Mouse (Mus musculus): ENCODE measurements around the gene Slc5a3. TPM values are rescaled to one million over a fixed set of nuclear protein-coding genes. Genes with fewer than 3 reads are reported as not detected.

The Slc5a3 gene
- total and polyA plus RNA-seq, 3 experiments = 1.7 to 4.1 (median 2.2) TPM

DNA sequence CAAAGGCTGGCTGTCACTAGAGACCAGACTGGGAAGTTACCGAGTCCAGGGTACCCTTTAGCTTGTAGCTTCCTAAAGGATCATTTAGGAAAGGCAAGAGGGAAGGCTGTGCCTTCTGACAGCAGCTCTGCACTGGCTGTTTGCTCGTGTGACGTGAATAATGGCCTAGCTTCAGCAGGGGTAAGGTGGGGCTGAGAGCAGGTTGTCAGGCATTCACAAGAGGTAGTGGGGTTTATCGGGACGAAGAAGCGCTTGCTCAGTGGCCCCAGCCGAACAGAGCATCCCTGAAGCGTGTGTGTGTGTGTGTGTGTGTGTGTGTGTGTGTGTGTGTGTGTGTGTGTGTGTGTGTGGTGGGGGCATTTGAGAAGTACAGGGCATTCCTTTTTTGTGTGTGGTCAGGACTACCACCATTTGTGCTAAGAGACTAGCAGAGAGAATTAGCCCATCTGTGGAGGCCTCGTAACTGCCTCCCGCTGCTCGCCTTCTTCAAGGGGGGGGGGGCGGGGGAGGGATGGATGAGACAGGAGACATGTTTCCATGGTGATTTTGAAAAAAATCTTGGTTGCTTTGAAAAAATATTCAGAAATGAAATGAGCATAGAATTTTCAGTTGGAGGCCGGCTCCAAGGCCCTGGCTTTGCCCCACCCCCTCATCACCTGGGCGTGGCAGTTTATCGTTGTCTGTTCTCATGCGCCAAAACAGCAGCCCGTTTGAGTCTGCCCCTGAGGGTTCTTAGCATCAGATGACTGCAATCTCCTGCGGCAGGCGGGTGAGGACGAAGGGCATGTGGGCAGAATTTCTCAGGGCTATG is 57.7 kb downstream of the Slc5a3 start:
- no peak overlapping the region for H3K9ac ChIP-seq (ENCODE audit: insufficient read depth, low read depth)
- H3K27me3 ChIP-seq (replicated peaks) = no peaks in the 10 kb centered on the region
- dilution Hi-C loops (cut with MboI; ENCODE audit: extremely low pct_ligation_motif_present, extremely low pct_unique_long_range_greater_than_20kb, low sequenced_read_pairs) (no loop called here), in situ Hi-C loops (cut with MboI; ENCODE audit: low pct_ligation_motif_present, low pct_unique_long_range_greater_than_20kb, low sequenced_read_pairs) (no loop called here)
- no peak overlapping the region for H3K27ac ChIP-seq (ENCODE audit: insufficient read depth, low read depth)
- H3K9me3 ChIP-seq (replicated peaks; ENCODE audit: low read length) = no peaks in the 10 kb centered on the region
- DNase-seq (ENCODE audit: extremely low read depth) = no peak
- no peak overlapping the region for H3K4me3 ChIP-seq (replicated peaks in 1 of 3; ENCODE audit: low read depth in 2 of 3, low read length in 2 of 3, poor library complexity in 1 of 3)
- H3K36me3 ChIP-seq (replicated peaks in 1 of 2; ENCODE audit: control insufficient read depth in 1 of 2, insufficient read depth in 1 of 2, low read length in 1 of 2) = peaks cover 3 to 30% of the 10 kb centered on the region in 2 experiments
- TF ChIP-seq NRF1 (IDR thresholded peaks at IDR 0.05; ENCODE audit: low read depth, low read length) (no peak), ZKSCAN1 (IDR thresholded peaks at IDR 0.05; ENCODE audit: borderline replicate concordance, low read depth, low read length) (no peak)
- peaks cover 0 to 8% of the 10 kb centered on the region in 2 experiments; a peak in 1 of 4 replicates for H3K4me1 ChIP-seq (ENCODE audit: control insufficient read depth in 1 of 2, insufficient read depth in 2 of 2)
- no peak overlapping the region for H3K4me2 ChIP-seq (ENCODE audit: insufficient read depth, low read depth, poor library complexity, severe bottlenecking)
- H3K79me2 ChIP-seq (replicated peaks; ENCODE audit: control insufficient read depth, extremely low read depth, insufficient read depth, poor library complexity, severe bottlenecking) = no peaks in the 10 kb centered on the region

DNA sequence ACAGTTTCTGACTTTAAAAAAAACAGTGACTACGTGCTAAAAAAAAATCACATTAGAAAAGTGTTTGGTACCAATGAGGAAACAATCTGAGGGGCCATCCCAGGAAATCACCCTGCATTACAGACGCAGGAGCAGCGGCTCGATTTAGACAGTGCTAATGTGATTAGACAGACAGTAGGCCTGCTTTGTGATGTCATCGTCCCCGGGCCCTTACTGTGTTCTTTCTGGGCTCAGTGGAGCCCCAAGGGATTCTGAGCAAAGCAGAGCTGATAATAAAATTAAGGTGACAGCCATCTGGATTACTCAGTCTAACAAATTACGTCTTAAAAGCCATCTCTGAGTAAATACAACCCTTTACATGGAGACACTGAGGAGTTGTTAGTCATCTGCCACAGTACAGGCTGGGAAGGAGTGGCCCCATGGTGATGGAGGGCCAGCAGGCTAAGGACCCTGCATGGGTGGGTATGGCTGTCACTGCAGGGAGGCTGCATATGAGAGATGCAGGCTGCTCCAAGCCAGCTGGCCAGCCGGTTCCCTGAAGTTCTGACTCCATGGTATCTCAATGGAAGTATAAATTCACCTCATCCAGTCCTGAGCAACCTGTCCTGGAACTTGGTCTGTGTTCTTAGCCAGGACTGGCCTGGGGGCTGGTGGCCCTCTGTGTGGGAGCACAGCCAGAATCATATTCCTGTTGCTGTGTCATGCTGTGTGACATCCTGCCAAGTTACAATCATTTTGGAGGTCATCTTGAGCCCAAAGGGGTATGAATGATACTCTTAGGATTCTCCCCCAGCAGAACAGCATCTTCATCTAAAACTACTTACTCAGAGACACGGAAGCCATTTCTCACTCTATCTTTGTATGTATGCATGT is 59.5 kb downstream of the Slc5a3 start:
- Histone ChIP-seq H3K4me2 (ENCODE audit: insufficient read depth, low read depth, poor library complexity, severe bottlenecking) (no peak overlapping the region), H3K27ac (ENCODE audit: insufficient read depth, low read depth) (no peak overlapping the region), H3K9me3 (replicated peaks; ENCODE audit: low read length) (no peaks in the 10 kb centered on the region), H3K79me2 (replicated peaks; ENCODE audit: control insufficient read depth, extremely low read depth, insufficient read depth, poor library complexity, severe bottlenecking) (no peaks in the 10 kb centered on the region), H3K36me3 (replicated peaks in 1 of 2; ENCODE audit: control insufficient read depth in 1 of 2, insufficient read depth in 1 of 2, low read length in 1 of 2) (peaks cover 0 to 13% of the 10 kb centered on the region in 2 experiments), H3K4me3 (replicated peaks in 1 of 3; ENCODE audit: low read depth in 2 of 3, low read length in 2 of 3, poor library complexity in 1 of 3) (no peak overlapping the region), H3K9ac (ENCODE audit: insufficient read depth, low read depth) (no peak overlapping the region), H3K27me3 (replicated peaks) (no peaks in the 10 kb centered on the region), H3K4me1 (ENCODE audit: control insufficient read depth in 1 of 2, insufficient read depth in 2 of 2) (peaks cover 0 to 8% of the 10 kb centered on the region in 2 experiments; a peak in 1 of 4 replicates)
- in situ Hi-C loops (cut with MboI; ENCODE audit: low pct_ligation_motif_present, low pct_unique_long_range_greater_than_20kb, low sequenced_read_pairs) (no loop called here), dilution Hi-C loops (cut with MboI; ENCODE audit: extremely low pct_ligation_motif_present, extremely low pct_unique_long_range_greater_than_20kb, low sequenced_read_pairs) (no loop called here)
- DNase-seq (ENCODE audit: extremely low read depth) = no peak
- TF ChIP-seq JUND (conservative IDR thresholded peaks at IDR 0.05; ENCODE audit: low read depth, low read length) (no peak), MAZ (IDR thresholded peaks at IDR 0.05; ENCODE audit: low read depth, low read length) (no peak), MAFK (IDR thresholded peaks at IDR 0.05; ENCODE audit: insufficient replicate concordance, low read length) (no peak), E2F4 (IDR thresholded peaks at IDR 0.05; ENCODE audit: insufficient replicate concordance, low read depth, low read length) (no peak), POLR2AphosphoS2 (IDR thresholded peaks at IDR 0.05; ENCODE audit: low read depth, low read length) (no peak), SIN3A (IDR thresholded peaks at IDR 0.05; ENCODE audit: low read length) (no peak), ZKSCAN1 (IDR thresholded peaks at IDR 0.05; ENCODE audit: borderline replicate concordance, low read depth, low read length) (no peak), USF2 (conservative IDR thresholded peaks at IDR 0.05; ENCODE audit: low read depth, low read length) (no peak), USF1 (IDR thresholded peaks at IDR 0.05; ENCODE audit: low read depth, low read length) (no peak), NRF1 (IDR thresholded peaks at IDR 0.05; ENCODE audit: low read depth, low read length) (no peak), BHLHE40 (IDR thresholded peaks at IDR 0.05; ENCODE audit: low read depth, low read length) (no peak), RAD21 (IDR thresholded peaks at IDR 0.05; ENCODE audit: low read depth, low read length) (no peak), SMC3 (IDR thresholded peaks at IDR 0.05; ENCODE audit: low read depth, low read length) (no peak), PAX5 (IDR thresholded peaks at IDR 0.05; ENCODE audit: low read length) (no peak), ZC3H11A (IDR thresholded peaks at IDR 0.05; ENCODE audit: low read depth, low read length) (no peak), UBTF (IDR thresholded peaks at IDR 0.05; ENCODE audit: low read depth, low read length) (no peak), ELF1 (IDR thresholded peaks at IDR 0.05; ENCODE audit: low read depth, low read length) (no peak), EP300 (IDR thresholded peaks at IDR 0.05; ENCODE audit: low read length) (no peak)

All from CH12.LX (cell line).